Mouse (Mus musculus): Measurements from ENCODE around the gene Nifk. TPM values are rescaled to one million over a fixed set of nuclear protein-coding genes. Genes with fewer than 3 reads are reported as not detected.

Nifk gene
- polyA plus RNA-seq (2014; fragmentation: Nextera tagmentation; extraction: Ambion mirVana) = 87.3 and 92.5 TPM in 2 replicates

- Histone ChIP-seq H3K4me1 (replicated peaks; ENCODE audit: control insufficient read depth, insufficient read depth, low read length) (no peaks in the 10 kb centered on the region; the same call in 1 of the 2 replicates), H3K36me3 (ENCODE audit: control insufficient read depth, insufficient read depth, low read length) (no peaks in the 10 kb centered on the region; the same call in 1 of the 2 replicates), H3K4me3 (ENCODE audit: low read depth, low read length) (peak within 1 kb of the TSS; percentile 72), H3K9me3 (ENCODE audit: control insufficient read depth, low read length) (no peaks in the 10 kb centered on the region), H3K9ac (ENCODE audit: low read length) (peak within 1 kb of the TSS; percentile 74), H3K4me2 (ENCODE audit: low read depth, low read length, severe bottlenecking) (peak within 1 kb of the TSS; percentile 69), H3K27me3 (ENCODE audit: control insufficient read depth, insufficient read depth, low read length) (no peaks in the 10 kb centered on the region), H3K27ac (ENCODE audit: low read depth, low read length) (no peak within 1 kb of the TSS)
- ATAC-seq (replicated peaks; ENCODE audit: low FRiP score) (peak; percentile 94), DNase-seq (ENCODE audit: low spot score) (peak; percentile 93)
- under 1% methylated on average over 37 of the region's 37 CpGs for WGBS
These were observed at the start of gene Nifk for GRCm38 (mm10) chr1:118321661-118322201. Gene Nifk, plus strand, starts transcription at chr1:118321839.

- Histone ChIP-seq H3K27me3 (ENCODE audit: control insufficient read depth, insufficient read depth, low read length) (no peaks in the 10 kb centered on the region), H3K9ac (ENCODE audit: low read length) (no peak overlapping the region), H3K9me3 (ENCODE audit: control insufficient read depth, low read length) (no peaks in the 10 kb centered on the region), H3K36me3 (ENCODE audit: control insufficient read depth, insufficient read depth, low read length) (no peaks in the 10 kb centered on the region), H3K4me2 (ENCODE audit: low read depth, low read length, severe bottlenecking) (no peak overlapping the region), H3K4me3 (ENCODE audit: low read depth, low read length) (no peak overlapping the region), H3K27ac (ENCODE audit: low read depth, low read length) (no peak overlapping the region), H3K4me1 (replicated peaks; ENCODE audit: control insufficient read depth, insufficient read depth, low read length) (no peaks in the 10 kb centered on the region)
- no peak; the same call in 1 of the 2 replicates for ATAC-seq (replicated peaks; ENCODE audit: low FRiP score)
- WGBS = 17% methylated on average over 2 of the region's 2 CpGs
- no peak for DNase-seq (ENCODE audit: low spot score)
These were observed 46.5 kb upstream of the Nifk start for GRCm38 (mm10) chr1:118275139-118275538.

GRCm38 (mm10) chr1:118292291-118292690 lies 29.3 kb upstream of the Nifk start:
- Histone ChIP-seq H3K27ac (ENCODE audit: low read depth, low read length) (no peak overlapping the region), H3K9ac (ENCODE audit: low read length) (no peak overlapping the region), H3K4me1 (replicated peaks; ENCODE audit: control insufficient read depth, insufficient read depth, low read length) (no peaks in the 10 kb centered on the region), H3K9me3 (ENCODE audit: control insufficient read depth, low read length) (no peaks in the 10 kb centered on the region), H3K27me3 (ENCODE audit: control insufficient read depth, insufficient read depth, low read length) (no peaks in the 10 kb centered on the region), H3K4me2 (ENCODE audit: low read depth, low read length, severe bottlenecking) (no peak overlapping the region), H3K36me3 (ENCODE audit: control insufficient read depth, insufficient read depth, low read length) (no peaks in the 10 kb centered on the region; the same call in 1 of the 2 replicates), H3K4me3 (ENCODE audit: low read depth, low read length) (no peak overlapping the region)
- 91% methylated on average over 4 of the region's 4 CpGs for WGBS
- DNase-seq (ENCODE audit: low spot score) (no peak), ATAC-seq (replicated peaks; ENCODE audit: low FRiP score) (no peak)

- H3K9me3 ChIP-seq (ENCODE audit: control insufficient read depth, low read length) = no peaks in the 10 kb centered on the region
- H3K4me1 ChIP-seq (replicated peaks; ENCODE audit: control insufficient read depth, insufficient read depth, low read length) = no peaks in the 10 kb centered on the region
- WGBS = 97% methylated on average over 3 of the region's 3 CpGs
- H3K4me3 ChIP-seq (ENCODE audit: low read depth, low read length) = no peak overlapping the region
- no peak for DNase-seq (ENCODE audit: low spot score)
- peaks cover 2% of the 10 kb centered on the region; the same call in 1 of the 2 replicates for H3K36me3 ChIP-seq (ENCODE audit: control insufficient read depth, insufficient read depth, low read length)
- no peak overlapping the region for H3K4me2 ChIP-seq (ENCODE audit: low read depth, low read length, severe bottlenecking)
- no peak overlapping the region for H3K9ac ChIP-seq (ENCODE audit: low read length)
- no peak overlapping the region for H3K27ac ChIP-seq (ENCODE audit: low read depth, low read length)
- ATAC-seq (replicated peaks; ENCODE audit: low FRiP score) = no peak
- H3K27me3 ChIP-seq (ENCODE audit: control insufficient read depth, insufficient read depth, low read length) = no peaks in the 10 kb centered on the region
These were observed 27.4 kb upstream of the Nifk start for GRCm38 (mm10) chr1:118294192-118294591.

GRCm38 (mm10) chr1:118294826-118295225 lies 26.8 kb upstream of the Nifk start:
- Histone ChIP-seq H3K4me1 (replicated peaks; ENCODE audit: control insufficient read depth, insufficient read depth, low read length) (no peaks in the 10 kb centered on the region), H3K36me3 (ENCODE audit: control insufficient read depth, insufficient read depth, low read length) (peaks cover 2% of the 10 kb centered on the region; the same call in 1 of the 2 replicates), H3K27ac (ENCODE audit: low read depth, low read length) (no peak overlapping the region), H3K4me3 (ENCODE audit: low read depth, low read length) (no peak overlapping the region), H3K9me3 (ENCODE audit: control insufficient read depth, low read length) (no peaks in the 10 kb centered on the region), H3K4me2 (ENCODE audit: low read depth, low read length, severe bottlenecking) (no peak overlapping the region), H3K27me3 (ENCODE audit: control insufficient read depth, insufficient read depth, low read length) (no peaks in the 10 kb centered on the region), H3K9ac (ENCODE audit: low read length) (no peak overlapping the region)
- no peak for DNase-seq (ENCODE audit: low spot score)
- 76% methylated on average over 5 of the region's 5 CpGs for WGBS
- no peak for ATAC-seq (replicated peaks; ENCODE audit: low FRiP score)

- H3K4me1 ChIP-seq (replicated peaks; ENCODE audit: control insufficient read depth, insufficient read depth, low read length) = no peaks in the 10 kb centered on the region
- no peak overlapping the region for H3K4me2 ChIP-seq (ENCODE audit: low read depth, low read length, severe bottlenecking)
- 86% methylated on average over 3 of the region's 3 CpGs for WGBS
- ATAC-seq (replicated peaks; ENCODE audit: low FRiP score) (no peak), DNase-seq (ENCODE audit: low spot score) (no peak)
- no peaks in the 10 kb centered on the region for H3K27me3 ChIP-seq (ENCODE audit: control insufficient read depth, insufficient read depth, low read length)
- no peak overlapping the region for H3K9ac ChIP-seq (ENCODE audit: low read length)
- H3K9me3 ChIP-seq (ENCODE audit: control insufficient read depth, low read length) = no peaks in the 10 kb centered on the region
- no peak overlapping the region for H3K4me3 ChIP-seq (ENCODE audit: low read depth, low read length)
- peaks cover 2% of the 10 kb centered on the region; the same call in 1 of the 2 replicates for H3K36me3 ChIP-seq (ENCODE audit: control insufficient read depth, insufficient read depth, low read length)
- no peak overlapping the region for H3K27ac ChIP-seq (ENCODE audit: low read depth, low read length)
These were observed 25.0 kb upstream of the Nifk start for GRCm38 (mm10) chr1:118296673-118297072.

- H3K4me3 ChIP-seq (ENCODE audit: low read depth, low read length) = no peak overlapping the region
- DNase-seq (ENCODE audit: low spot score) (no peak), ATAC-seq (replicated peaks; ENCODE audit: low FRiP score) (no peak)
- H3K9ac ChIP-seq (ENCODE audit: low read length) = no peak overlapping the region
- H3K27ac ChIP-seq (ENCODE audit: low read depth, low read length) = no peak overlapping the region
- H3K27me3 ChIP-seq (ENCODE audit: control insufficient read depth, insufficient read depth, low read length) = no peaks in the 10 kb centered on the region
- 86% methylated on average over 2 of the region's 2 CpGs for WGBS
- no peak overlapping the region for H3K4me2 ChIP-seq (ENCODE audit: low read depth, low read length, severe bottlenecking)
- no peaks in the 10 kb centered on the region for H3K4me1 ChIP-seq (replicated peaks; ENCODE audit: control insufficient read depth, insufficient read depth, low read length)
- H3K36me3 ChIP-seq (ENCODE audit: control insufficient read depth, insufficient read depth, low read length) = peaks cover 4% of the 10 kb centered on the region; the same call in 1 of the 2 replicates
- no peaks in the 10 kb centered on the region for H3K9me3 ChIP-seq (ENCODE audit: control insufficient read depth, low read length)
These were observed 23.9 kb upstream of the Nifk start for GRCm38 (mm10) chr1:118297719-118298118.

- DNase-seq (ENCODE audit: low spot score) = peak; percentile 95
- peak; percentile 100 for ATAC-seq (replicated peaks; ENCODE audit: low FRiP score)
- no peaks in the 10 kb centered on the region for H3K9me3 ChIP-seq (ENCODE audit: control insufficient read depth, low read length)
- H3K36me3 ChIP-seq (ENCODE audit: control insufficient read depth, insufficient read depth, low read length) = no peaks in the 10 kb centered on the region
- no peaks in the 10 kb centered on the region for H3K27me3 ChIP-seq (ENCODE audit: control insufficient read depth, insufficient read depth, low read length)
- WGBS = under 1% methylated on average over 67 of the region's 67 CpGs
- H3K4me1 ChIP-seq (replicated peaks; ENCODE audit: control insufficient read depth, insufficient read depth, low read length) = no peaks in the 10 kb centered on the region; the same call in 1 of the 2 replicates
- peak overlapping the region; percentile 76 for H3K4me3 ChIP-seq (ENCODE audit: low read depth, low read length)
- peak overlapping the region; percentile 77 for H3K27ac ChIP-seq (ENCODE audit: low read depth, low read length)
- H3K9ac ChIP-seq (ENCODE audit: low read length) = peak overlapping the region; percentile 81
- peak overlapping the region; percentile 65 for H3K4me2 ChIP-seq (ENCODE audit: low read depth, low read length, severe bottlenecking)
These were observed 10.6 kb upstream of the Nifk start for GRCm38 (mm10) chr1:118310780-118311621.
